Mouse (Mus musculus): ENCODE measurements around the gene Tmem89. TPM values are rescaled to one million over a fixed set of nuclear protein-coding genes. Genes with fewer than 3 reads are reported as not detected.

The Tmem89 gene
- 1.3 and 2.6 TPM in 2 replicates for polyA plus RNA-seq (2012; rRNA removed)

GRCm38 (mm10) chr9:108914491-108914890, at the start of gene Tmem89:
Tmem89 (plus strand) TSS chr9:108914619.

GRCm38 (mm10) chr9:108936418-108937364, 22.3 kb downstream of the Tmem89 start, which contains the start of gene Uqcrc1:
Uqcrc1 (plus strand) TSS chr9:108936633.

GRCm38 (mm10) chr9:108953081-108953636, 38.7 kb downstream of the Tmem89 start, which contains the start of gene Col7a1:
Col7a1 (plus strand) TSS chr9:108953586.

Other genes starting within 250 kb of the Tmem89 start
- gene Prkar2a, start 225.3 kb upstream of the Tmem89 start, polyA plus RNA-seq (2012; rRNA removed) = 8.8 and 10.6 TPM in 2 replicates
- 37.1 and 45.1 TPM in 2 replicates for gene Ip6k2, start 130.8 kb upstream of the Tmem89 start, polyA plus RNA-seq (2012; rRNA removed)
- 14.5 and 38.1 TPM in 2 replicates for gene Nckipsd, start 106.3 kb upstream of the Tmem89 start, polyA plus RNA-seq (2012; rRNA removed)
- 0.62 and 1.5 TPM in 2 replicates for gene Celsr3, start 88.3 kb upstream of the Tmem89 start, polyA plus RNA-seq (2012; rRNA removed)
- 27.7 and 31.3 TPM in 2 replicates for gene Slc26a6, start 61.3 kb upstream of the Tmem89 start, polyA plus RNA-seq (2012; rRNA removed)
- gene Uqcrc1, start 22.0 kb downstream of the Tmem89 start, polyA plus RNA-seq (2012; rRNA removed) = 444 and 570 TPM in 2 replicates
- gene Col7a1, start 39.0 kb downstream of the Tmem89 start, polyA plus RNA-seq (2012; rRNA removed) = 4.0 and 9.4 TPM in 2 replicates
- 0.29 and 0.97 TPM in 2 replicates for gene Ucn2, start 71.4 kb downstream of the Tmem89 start, polyA plus RNA-seq (2012; rRNA removed)
- 12.2 and 14.2 TPM in 2 replicates for gene Pfkfb4, start 77.2 kb downstream of the Tmem89 start, polyA plus RNA-seq (2012; rRNA removed)
- gene Shisa5, start 123.9 kb downstream of the Tmem89 start, polyA plus RNA-seq (2012; rRNA removed) = 371 and 418 TPM in 2 replicates
- 42.3 and 70.1 TPM in 2 replicates for gene Trex1, start 145.1 kb downstream of the Tmem89 start, polyA plus RNA-seq (2012; rRNA removed)
- 5.3 and 8.5 TPM in 2 replicates for gene Atrip, start 159.5 kb downstream of the Tmem89 start, polyA plus RNA-seq (2012; rRNA removed)
- gene Ccdc51, start 167.9 kb downstream of the Tmem89 start, polyA plus RNA-seq (2012; rRNA removed) = 2.9 and 3.4 TPM in 2 replicates
- gene Tma7, start 168.0 kb downstream of the Tmem89 start, polyA plus RNA-seq (2012; rRNA removed) = 2.6 and 3.2 TPM in 2 replicates
- 6.5 and 9.5 TPM in 2 replicates for gene Plxnb1, start 180.8 kb downstream of the Tmem89 start, polyA plus RNA-seq (2012; rRNA removed)
- gene Fbxw21, start 247.4 kb downstream of the Tmem89 start, polyA plus RNA-seq (2012; rRNA removed) = not detected in 2 replicates

All from stomach, adult 2 months (tissue).